Mouse (Mus musculus) layer of hippocampus, adult 2 months (tissue): ENCODE measurements around the gene Gm5416. TPM values are rescaled to one million over a fixed set of nuclear protein-coding genes. Genes with fewer than 3 reads are reported as not detected.
"Not testable (repeated sequence)": the region's sequence is repeated elsewhere in the genome, so short reads cannot be mapped to it uniquely, and the experiment has no call there.

Source experiments
- DNase-seq, 2 experiments: peaks; one replicate each; pipeline ENCODE4 v3.0.0; 2022; ENCODE audit warnings: low spot score in 2 of 2
- H3K27ac ChIP-seq: fragments of 200-600 bp; 2 replicates; pipeline ENCODE4 v1.8.1; 2022
- H3K4me3 ChIP-seq: fragments of 200-600 bp; 2 replicates; pipeline ENCODE4 v1.8.1; 2022; ENCODE audit warnings: mild to moderate bottlenecking
- CTCF ChIP-seq: fragments of 200-600 bp; conservative IDR thresholded peaks from 2 replicates; pipeline ENCODE4 v1.8.1; 2022; ENCODE audit warnings: antibody characterized with exemption, mild to moderate bottlenecking, moderate library complexity
- long read RNA-seq, 2 experiments: library from polyadenylated mRNA; stranded (forward); transcript quantifications; one replicate each; pipeline ENCODE4 v2.0.0; 2021; ENCODE audit warnings: borderline mapping rate in 2 of 2
- total RNA-seq, 2 experiments: library from RNA; stranded (reverse); gene quantifications; 2 replicates each; pipeline ENCODE4 v1.2.3; 2021

The Gm5416 gene
- not detected for total RNA-seq
- long read RNA-seq, experiment 1, result 0 reads
- long read RNA-seq, experiment 2, result 0 reads

DNA sequence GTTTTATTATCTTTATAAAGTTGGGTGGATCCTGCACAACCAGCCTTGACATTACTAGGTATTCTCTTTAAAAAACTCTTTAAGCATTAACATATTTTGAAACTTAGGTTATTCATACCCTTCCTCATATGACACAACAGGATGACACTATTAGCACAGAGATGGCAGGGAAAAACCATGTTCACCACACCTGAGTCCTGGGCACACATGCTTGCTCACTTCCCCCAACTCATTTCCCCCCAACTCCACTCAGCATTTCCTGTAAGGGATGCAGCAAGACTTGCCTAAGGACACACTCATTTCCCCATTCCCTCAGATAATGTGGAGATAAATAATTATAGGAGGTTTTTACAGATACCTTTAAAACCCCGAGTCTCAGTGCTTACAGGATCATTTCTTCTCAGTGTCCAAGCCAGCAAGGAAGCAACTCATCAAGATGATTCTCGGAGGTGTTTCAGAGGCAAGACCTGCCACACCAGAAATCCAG is at the start of gene Gm5416:
Gene Gm5416 (plus strand): TSS at position 437 of the 487 bp plus-strand sequence.
- H3K4me3 ChIP-seq, result no peak within 1 kb of the TSS
- no peak for TF ChIP-seq CTCF
- no peak for DNase-seq
- no peak within 1 kb of the TSS for H3K27ac ChIP-seq

DNA sequence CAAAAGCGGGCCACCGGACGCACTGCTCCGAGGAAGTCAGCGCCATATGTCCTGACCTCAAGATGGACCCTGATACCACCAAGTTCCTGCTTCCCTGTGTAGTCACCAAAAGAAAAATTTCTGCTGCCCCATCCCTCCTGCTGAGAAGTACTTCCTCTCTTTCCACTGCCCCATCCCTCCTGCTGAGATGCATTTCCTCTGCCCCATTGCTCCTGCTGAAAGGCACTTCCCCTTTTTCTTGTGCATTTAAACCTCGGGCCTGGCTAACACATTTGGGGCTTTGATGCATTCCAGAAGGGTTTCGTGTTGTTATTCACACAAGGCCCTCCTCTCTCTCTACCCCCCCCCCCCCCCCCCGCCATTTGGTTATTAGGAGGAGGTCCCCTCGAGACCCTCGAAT is 42.4 kb upstream of the Gm5416 start:
- not testable (repeated sequence) for DNase-seq, H3K4me3 ChIP-seq, H3K27ac ChIP-seq

- Histone ChIP-seq H3K27ac (no peak overlapping the region), H3K4me3 (no peak overlapping the region)
- TF ChIP-seq CTCF, result no peak
- DNase-seq, result no peak
Observed at GRCm38 (mm10) chr16:36176108-36176507, 34.1 kb upstream of the Gm5416 start.

- Histone ChIP-seq H3K4me3 (no peak overlapping the region), H3K27ac (no peak overlapping the region)
- TF ChIP-seq CTCF, result no peak
- no peak for DNase-seq
Observed at GRCm38 (mm10) chr16:36179910-36180309, 30.3 kb upstream of the Gm5416 start.

GRCm38 (mm10) chr16:36183912-36184311 is 26.3 kb upstream of the Gm5416 start, which contains the start of gene Gm5483:
Gene Gm5483, plus strand, starts transcription at chr16:36184212.
- H3K27ac ChIP-seq, H3K4me3 ChIP-seq, DNase-seq: not testable (repeated sequence)

DNA sequence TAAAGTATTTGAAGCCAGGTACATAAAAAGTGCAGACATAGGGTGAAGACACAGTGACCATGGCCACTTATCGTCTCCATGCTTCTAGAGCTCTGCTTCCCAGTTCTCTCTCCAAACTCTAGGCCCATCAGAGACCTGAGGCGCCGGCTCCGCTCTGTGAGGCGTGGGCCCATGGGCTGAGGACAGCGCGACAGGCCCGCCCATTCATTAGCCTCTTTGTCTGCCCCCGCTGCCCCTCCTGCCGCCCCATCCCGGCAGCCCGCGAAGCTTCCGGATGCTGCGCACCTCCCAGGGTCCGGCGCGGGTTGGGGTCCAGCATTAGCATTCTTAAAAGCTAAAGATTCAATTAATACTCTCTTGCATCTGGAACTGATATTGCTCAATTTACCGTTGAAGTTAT is 11.0 kb upstream of the Gm5416 start:
- DNase-seq, result no peak
- Histone ChIP-seq H3K27ac (no peak overlapping the region), H3K4me3 (no peak overlapping the region)
- no peak for TF ChIP-seq CTCF

- no peak for DNase-seq
- Histone ChIP-seq H3K27ac (no peak overlapping the region), H3K4me3 (no peak overlapping the region)
- TF ChIP-seq CTCF, result no peak
Observed at GRCm38 (mm10) chr16:36203846-36204245, 6.4 kb upstream of the Gm5416 start.

DNA sequence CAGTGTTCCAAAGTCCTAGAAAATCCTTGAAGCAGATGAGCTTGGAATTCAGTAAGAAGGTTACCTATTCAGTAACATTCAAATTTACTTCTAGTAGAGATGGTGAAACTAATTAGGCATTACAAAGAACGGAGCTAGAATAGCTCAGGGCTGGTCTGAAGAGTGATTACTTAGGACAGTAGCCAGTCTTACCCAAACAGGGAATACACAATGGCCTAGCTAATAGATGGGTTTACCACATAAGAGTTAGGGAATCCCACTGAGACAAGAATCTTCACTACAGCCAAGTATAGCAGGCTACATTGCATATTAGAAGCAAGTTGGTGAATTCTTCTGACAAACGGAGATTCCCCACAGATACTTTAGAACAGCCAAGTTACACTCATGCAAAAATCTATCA is 4.5 kb upstream of the Gm5416 start:
- H3K27ac ChIP-seq, H3K4me3 ChIP-seq, DNase-seq: not testable (repeated sequence)

- H3K27ac ChIP-seq, H3K4me3 ChIP-seq, DNase-seq: not testable (repeated sequence)
Observed at GRCm38 (mm10) chr16:36221168-36221567, 11.0 kb downstream of the Gm5416 start, which contains the start of gene 2010005H15Rik. Gene 2010005H15Rik, plus strand, starts transcription at chr16:36221468.

GRCm38 (mm10) chr16:36260585-36260984 is 50.4 kb downstream of the Gm5416 start:
- not testable (repeated sequence) for H3K27ac ChIP-seq, DNase-seq, H3K4me3 ChIP-seq

Other genes starting within 250 kb of the Gm5416 start
- gene Kpna1, start 231.7 kb upstream of the Gm5416 start, total RNA-seq, result 100 to 1,000 TPM; 139 to 141 TPM
- 1 to 10 TPM; 5.5 to 5.8 TPM for gene Wdr5b, start 169.2 kb upstream of the Gm5416 start, total RNA-seq
- 10 to 100 TPM; 74.2 to 83.6 TPM for gene Fam162a, start 138.8 kb upstream of the Gm5416 start, total RNA-seq
- gene Ccdc58, start 138.7 kb upstream of the Gm5416 start, total RNA-seq, result 10 to 100 TPM; 22.1 to 22.5 TPM
- not detected for gene Csta1, start 79.2 kb upstream of the Gm5416 start, total RNA-seq
- not detected for gene Stfa2l1, start 53.6 kb upstream of the Gm5416 start, total RNA-seq
- gene Gm5483, start 26.2 kb upstream of the Gm5416 start, total RNA-seq, result not detected
- gene 2010005H15Rik, start 11.1 kb downstream of the Gm5416 start, total RNA-seq, result not detected
- gene Stfa1, start 66.5 kb downstream of the Gm5416 start, total RNA-seq, result not detected
- not detected for gene BC117090, start 123.9 kb downstream of the Gm5416 start, total RNA-seq
- not detected for gene BC100530, start 157.3 kb downstream of the Gm5416 start, total RNA-seq
- gene Stfa2, start 198.1 kb downstream of the Gm5416 start, total RNA-seq, result not detected
- gene Stfa3, start 245.0 kb downstream of the Gm5416 start, total RNA-seq, result not detected